Mouse (Mus musculus): Measurements from ENCODE around the gene E2f8. TPM values are rescaled to one million over a fixed set of nuclear protein-coding genes. Genes with fewer than 3 reads are reported as not detected.

E2f8 gene
- total and polyA plus RNA-seq, 3 experiments = 8.9 to 49.4 (median 39.3) TPM

DNA sequence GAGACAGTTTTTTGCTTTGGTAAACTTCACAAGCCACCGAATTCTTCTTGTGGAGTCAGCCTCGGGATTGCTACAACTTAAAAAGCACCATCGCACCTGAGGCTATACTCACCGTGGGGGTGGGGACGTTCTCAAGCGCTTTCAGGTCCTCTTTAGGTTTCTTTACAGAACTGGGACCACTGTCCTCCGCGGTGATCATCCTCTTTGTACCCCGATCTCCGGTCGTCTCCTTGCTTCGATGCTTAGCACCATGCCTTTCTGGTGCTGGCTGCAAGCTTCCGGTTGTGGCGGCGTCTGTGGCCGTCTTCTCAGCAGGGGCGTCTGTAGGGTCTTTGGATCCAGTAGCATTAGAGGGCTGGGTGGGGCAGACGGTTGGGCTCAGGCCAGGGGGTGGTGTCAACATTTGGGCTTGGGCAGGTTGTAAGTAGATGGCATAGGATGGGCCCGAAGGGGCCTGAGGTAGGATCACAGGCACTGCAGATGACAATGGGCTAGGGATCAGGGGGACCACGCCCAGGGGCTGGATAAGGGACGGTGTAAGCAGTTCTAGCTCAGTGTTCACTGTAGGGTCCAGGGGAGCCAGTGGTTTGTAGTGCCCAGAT, 10.7 kb downstream of the E2f8 start (continued):
- TF ChIP-seq MEF2A (IDR thresholded peaks at IDR 0.05; ENCODE audit: extremely low read depth, insufficient replicate concordance, low read depth, low read length, poor library complexity, severe bottlenecking) = no peak

DNA sequence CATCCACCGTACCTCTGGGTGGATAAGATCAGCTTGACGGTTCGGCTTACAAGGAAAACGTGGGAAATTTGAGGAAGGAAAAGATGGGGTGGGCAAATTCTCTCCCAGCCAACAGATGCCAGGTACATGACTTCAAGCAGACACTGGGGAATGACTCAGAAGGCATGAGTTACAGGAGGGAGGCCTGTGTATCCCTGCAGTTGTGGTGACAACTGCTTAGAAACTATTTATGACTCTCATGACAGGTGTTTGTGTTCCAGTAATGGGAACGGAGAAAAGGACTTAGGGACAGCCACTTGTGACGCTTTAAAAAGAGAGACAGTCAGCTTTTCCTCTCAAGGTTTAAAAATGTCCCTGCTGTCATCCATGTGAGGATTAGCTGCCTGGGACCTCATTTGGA, 11.3 kb downstream of the E2f8 start:
- Histone ChIP-seq H3K9ac (ENCODE audit: control insufficient read depth, low read depth, low read length, poor library complexity, severe bottlenecking) (no peak overlapping the region), H3K4me1 (ENCODE audit: control insufficient read depth in 1 of 2, insufficient read depth in 2 of 2, low read length in 2 of 2) (peaks cover 10 to 13% of the 10 kb centered on the region in 2 experiments), H3K9me3 (replicated peaks; ENCODE audit: insufficient read depth, low read length) (no peaks in the 10 kb centered on the region), H3K4me3 (ENCODE audit: control insufficient read depth in 1 of 2, insufficient read depth in 1 of 2, low read depth in 2 of 2, low read length in 2 of 2) (no peak overlapping the region), H3K36me3 (ENCODE audit: control insufficient read depth in 1 of 2, insufficient read depth in 2 of 2, low read length in 2 of 2) (peaks cover 14 to 29% of the 10 kb centered on the region in 2 experiments), H3K27me3 (ENCODE audit: control insufficient read depth in 1 of 2, insufficient read depth in 2 of 2, low read length in 2 of 2) (no peaks in the 10 kb centered on the region), H3K27ac (ENCODE audit: control insufficient read depth, low read depth, low read length) (no peak overlapping the region), H3K79me2 (ENCODE audit: control insufficient read depth, insufficient read depth, low read length, poor library complexity) (no peaks in the 10 kb centered on the region; the same call in 1 of the 2 replicates)
- DNase-seq (ENCODE audit: low read depth, low spot score) = no peak
- no peak for TF ChIP-seq ZKSCAN1 (IDR thresholded peaks at IDR 0.05; ENCODE audit: low read depth, low read length)
- no peak for TF ChIP-seq RAD21 (IDR thresholded peaks at IDR 0.05; ENCODE audit: low read depth, low read length)
- TF ChIP-seq ELF1 (IDR thresholded peaks at IDR 0.05; ENCODE audit: low read depth, low read length) = no peak

DNA sequence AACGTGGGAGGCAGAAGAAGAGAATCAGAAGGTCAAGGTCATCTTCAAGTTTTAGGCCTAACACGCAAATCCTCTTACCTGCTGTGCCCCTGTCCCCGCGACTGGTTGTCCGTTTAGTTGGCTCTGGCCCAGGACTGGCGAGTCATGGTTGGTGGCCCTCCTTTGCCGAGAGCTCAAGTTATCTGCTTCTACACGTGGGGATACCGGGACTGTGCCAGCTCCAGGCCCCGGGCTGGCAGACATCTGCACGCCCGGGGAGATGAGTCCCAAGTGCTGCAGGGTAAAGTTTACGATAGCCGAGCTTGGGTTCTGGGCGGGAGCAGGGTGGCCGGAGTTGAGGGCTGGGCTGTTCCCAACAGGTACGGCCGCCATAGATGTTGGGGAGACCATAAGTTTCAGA, 13.8 kb downstream of the E2f8 start:
- TF ChIP-seq ZMIZ1 (IDR thresholded peaks at IDR 0.05; ENCODE audit: low read depth, low read length) (no peak), MAFK (IDR thresholded peaks at IDR 0.05; ENCODE audit: borderline replicate concordance, low read depth, low read length) (no peak), ETS1 (IDR thresholded peaks at IDR 0.05; ENCODE audit: low read depth, low read length) (no peak), MYB (IDR thresholded peaks at IDR 0.05; ENCODE audit: low read depth, low read length) (no peak), EP300 (IDR thresholded peaks at IDR 0.05; ENCODE audit: low read depth in 1 of 2, low read length in 2 of 2) (no peak), MAX (IDR thresholded peaks at IDR 0.05; ENCODE audit: low read length) (no peak), RAD21 (IDR thresholded peaks at IDR 0.05; ENCODE audit: low read depth, low read length) (no peak), USF1 (IDR thresholded peaks at IDR 0.05; ENCODE audit: low read depth, low read length) (no peak), CTCF (IDR thresholded peaks at IDR 0.05 in 2 of 3, conservative IDR thresholded peaks at IDR 0.05 in 1 of 3; ENCODE audit: control insufficient read depth in 1 of 3, insufficient read depth in 1 of 3, low read depth in 2 of 3, low read length in 3 of 3, poor library complexity in 1 of 3, severe bottlenecking in 1 of 3) (no peak), USF2 (IDR thresholded peaks at IDR 0.05; ENCODE audit: borderline replicate concordance in 1 of 2, insufficient read depth in 1 of 2, low read depth in 1 of 2, low read length in 2 of 2) (no peak), SIN3A (IDR thresholded peaks at IDR 0.05; ENCODE audit: low read length) (no peak), MYC (IDR thresholded peaks at IDR 0.05; ENCODE audit: low read depth, low read length) (no peak), JUND (IDR thresholded peaks at IDR 0.05; ENCODE audit: low read depth, low read length) (no peak), TCF12 (IDR thresholded peaks at IDR 0.05; ENCODE audit: low read depth, low read length) (no peak), HCFC1 (IDR thresholded peaks at IDR 0.05; ENCODE audit: low read depth, low read length) (no peak)
- Histone ChIP-seq H3K79me2 (ENCODE audit: control insufficient read depth, insufficient read depth, low read length, poor library complexity) (no peaks in the 10 kb centered on the region), H3K27me3 (ENCODE audit: control insufficient read depth in 1 of 2, insufficient read depth in 2 of 2, low read length in 2 of 2) (no peaks in the 10 kb centered on the region), H3K9ac (ENCODE audit: control insufficient read depth, low read depth, low read length, poor library complexity, severe bottlenecking) (no peak overlapping the region), H3K4me3 (ENCODE audit: control insufficient read depth in 1 of 2, insufficient read depth in 1 of 2, low read depth in 2 of 2, low read length in 2 of 2) (no peak overlapping the region), H3K36me3 (ENCODE audit: control insufficient read depth in 1 of 2, insufficient read depth in 2 of 2, low read length in 2 of 2) (peaks cover 25 to 37% of the 10 kb centered on the region in 2 experiments), H3K4me1 (ENCODE audit: control insufficient read depth in 1 of 2, insufficient read depth in 2 of 2, low read length in 2 of 2) (peaks cover 28 to 36% of the 10 kb centered on the region in 2 experiments), H3K9me3 (replicated peaks; ENCODE audit: insufficient read depth, low read length) (no peaks in the 10 kb centered on the region), H3K27ac (ENCODE audit: control insufficient read depth, low read depth, low read length) (no peak overlapping the region)
- DNase-seq (ENCODE audit: low read depth, low spot score) = no peak

All from MEL (cell line).